Mouse (Mus musculus): ENCODE results near the gene Zmynd8. TPM values are rescaled to one million over a fixed set of nuclear protein-coding genes. Genes with fewer than 3 reads are reported as not detected.

The Zmynd8 gene
- total and polyA plus RNA-seq, 2 experiments from 2014 or later, result 35.3 to 48.1 TPM

DNA sequence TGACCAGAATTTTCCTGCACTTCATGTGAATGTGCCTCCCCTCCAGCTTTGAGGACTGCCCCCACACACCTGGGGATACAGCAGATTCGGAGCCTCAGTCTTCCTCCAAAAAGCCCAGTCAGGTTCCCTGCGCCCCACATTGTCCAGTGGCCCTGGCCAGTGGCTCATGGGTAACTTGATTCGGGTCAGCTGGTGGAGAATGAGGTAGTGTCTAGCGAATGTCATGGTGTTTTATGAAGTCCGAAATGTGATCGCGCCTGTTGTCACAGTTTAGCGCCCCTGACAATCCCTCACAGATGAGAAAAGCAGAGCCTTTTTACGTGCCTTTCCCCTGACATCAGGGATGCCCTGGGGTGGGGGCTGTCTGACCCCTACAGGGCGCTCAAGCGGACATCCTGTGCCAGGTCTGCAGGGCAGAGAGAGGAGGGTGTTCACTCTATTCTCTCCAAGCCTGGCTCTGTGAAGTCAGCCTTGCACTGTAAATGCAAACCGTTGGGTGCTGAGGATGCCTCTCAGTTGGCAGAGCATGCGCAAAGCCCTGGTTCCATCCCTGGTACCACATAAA lies 139.3 kb downstream of the Zmynd8 start:
- ATAC-seq (ENCODE audit: insufficient read depth, low read depth) (no peak), DNase-seq (ENCODE audit: low spot score) (no peak)
- 89% methylated on average over 13 of the region's 13 CpGs for WGBS
- no peak overlapping the region for H3K27ac ChIP-seq (ENCODE audit: low read depth)
- no peaks in the 10 kb centered on the region for H3K27me3 ChIP-seq (ENCODE audit: control insufficient read depth, insufficient read depth, low read length)
- no peak overlapping the region for H3K4me2 ChIP-seq (ENCODE audit: low read depth, low read length)
- H3K36me3 ChIP-seq (replicated peaks; ENCODE audit: control insufficient read depth, insufficient read depth, low read length), result no peaks in the 10 kb centered on the region
- no peaks in the 10 kb centered on the region for H3K9me3 ChIP-seq (replicated peaks; ENCODE audit: control insufficient read depth, low read length)
- no peak overlapping the region for H3K9ac ChIP-seq (replicated peaks; ENCODE audit: low read depth, low read length)
- no peak overlapping the region for H3K4me3 ChIP-seq (ENCODE audit: low read depth, low read length)
- TF ChIP-seq CTCF (IDR thresholded peaks at IDR 0.05; ENCODE audit: low read depth) (no peak), EP300 (IDR thresholded peaks at IDR 0.05; ENCODE audit: low read depth) (no peak)
- no peaks in the 10 kb centered on the region for H3K4me1 ChIP-seq (ENCODE audit: control insufficient read depth, insufficient read depth)

DNA sequence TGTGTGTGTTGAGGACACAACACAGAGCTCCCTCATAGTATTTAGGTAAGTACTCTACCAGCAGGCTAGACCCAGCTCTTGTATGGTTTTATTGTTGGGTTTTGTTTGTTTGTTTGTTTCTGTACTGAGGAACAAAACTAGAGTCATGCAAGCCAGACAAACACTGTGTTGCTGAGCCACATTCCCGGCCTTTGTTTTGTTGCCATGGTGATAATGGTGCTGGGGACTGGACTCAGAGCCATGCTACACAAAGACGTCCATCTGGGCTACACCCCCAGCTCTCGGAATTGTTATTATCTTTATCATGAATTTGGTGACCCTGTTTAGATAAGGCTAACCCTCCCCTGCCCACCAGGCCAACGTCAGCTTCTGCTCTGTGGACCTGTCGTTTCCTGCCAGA lies 140.3 kb downstream of the Zmynd8 start:
- DNase-seq (ENCODE audit: low spot score) (no peak), ATAC-seq (ENCODE audit: insufficient read depth, low read depth) (no peak)
- no peak overlapping the region for H3K4me2 ChIP-seq (ENCODE audit: low read depth, low read length)
- no peak overlapping the region for H3K9ac ChIP-seq (replicated peaks; ENCODE audit: low read depth, low read length)
- no peak overlapping the region for H3K27ac ChIP-seq (ENCODE audit: low read depth)
- H3K9me3 ChIP-seq (replicated peaks; ENCODE audit: control insufficient read depth, low read length), result no peaks in the 10 kb centered on the region
- H3K4me3 ChIP-seq (ENCODE audit: low read depth, low read length), result no peak overlapping the region
- H3K27me3 ChIP-seq (ENCODE audit: control insufficient read depth, insufficient read depth, low read length), result no peaks in the 10 kb centered on the region
- H3K36me3 ChIP-seq (replicated peaks; ENCODE audit: control insufficient read depth, insufficient read depth, low read length), result no peaks in the 10 kb centered on the region
- 11% methylated on average over 5 of the region's 5 CpGs for WGBS
- TF ChIP-seq CTCF (IDR thresholded peaks at IDR 0.05; ENCODE audit: low read depth) (no peak), EP300 (IDR thresholded peaks at IDR 0.05; ENCODE audit: low read depth) (no peak)
- H3K4me1 ChIP-seq (ENCODE audit: control insufficient read depth, insufficient read depth), result no peaks in the 10 kb centered on the region

DNA sequence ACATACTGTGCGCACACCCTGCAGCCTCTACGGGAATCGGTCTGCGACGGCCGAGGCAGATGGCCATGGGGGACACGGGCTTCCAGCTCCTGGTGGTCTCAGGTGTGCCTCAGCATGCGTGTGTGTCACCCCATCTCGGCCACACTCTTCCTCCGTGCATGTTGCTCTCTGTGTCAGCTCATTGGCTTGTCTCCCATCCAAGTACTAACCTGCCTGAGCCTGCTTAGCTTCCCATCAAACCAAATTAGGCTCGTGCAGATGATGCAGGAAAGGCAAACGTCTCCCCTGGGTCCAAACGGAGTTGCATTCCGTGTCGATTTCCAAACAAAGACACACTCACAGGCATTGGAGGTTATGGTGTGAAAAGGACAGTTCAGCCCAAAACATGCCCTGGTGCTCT lies 141.0 kb downstream of the Zmynd8 start:
- Histone ChIP-seq H3K36me3 (replicated peaks; ENCODE audit: control insufficient read depth, insufficient read depth, low read length) (no peaks in the 10 kb centered on the region), H3K27ac (ENCODE audit: low read depth) (no peak overlapping the region), H3K4me2 (ENCODE audit: low read depth, low read length) (no peak overlapping the region), H3K27me3 (ENCODE audit: control insufficient read depth, insufficient read depth, low read length) (no peaks in the 10 kb centered on the region), H3K4me3 (ENCODE audit: low read depth, low read length) (no peak overlapping the region), H3K9me3 (replicated peaks; ENCODE audit: control insufficient read depth, low read length) (no peaks in the 10 kb centered on the region), H3K9ac (replicated peaks; ENCODE audit: low read depth, low read length) (no peak overlapping the region), H3K4me1 (ENCODE audit: control insufficient read depth, insufficient read depth) (no peaks in the 10 kb centered on the region)
- 75% methylated on average over 15 of the region's 15 CpGs for WGBS
- ATAC-seq (ENCODE audit: insufficient read depth, low read depth), result no peak
- TF ChIP-seq CTCF (IDR thresholded peaks at IDR 0.05; ENCODE audit: low read depth) (no peak), EP300 (IDR thresholded peaks at IDR 0.05; ENCODE audit: low read depth) (no peak)
- DNase-seq (ENCODE audit: low spot score), result no peak

DNA sequence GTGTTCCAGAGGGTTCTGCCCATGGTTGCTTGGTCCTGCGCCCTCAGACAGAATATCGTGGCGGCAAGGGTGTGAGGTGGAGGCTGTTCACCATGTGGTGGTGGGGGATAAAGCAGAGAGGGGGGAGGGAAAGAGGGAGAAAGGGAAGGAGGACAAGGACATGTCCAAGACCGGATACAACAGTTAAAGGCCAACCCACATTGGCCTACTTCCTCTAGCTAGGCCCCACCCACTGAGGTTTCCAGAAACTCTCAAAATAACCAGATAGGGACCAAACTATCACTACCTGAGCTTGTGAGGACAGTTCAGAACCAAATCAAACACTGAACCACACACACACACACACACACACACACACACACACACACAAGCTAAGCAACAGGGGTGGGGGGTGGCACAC lies 146.1 kb downstream of the Zmynd8 start:
- 78% methylated on average over 4 of the region's 4 CpGs for WGBS
- no peak overlapping the region for H3K9ac ChIP-seq (replicated peaks; ENCODE audit: low read depth, low read length)
- peaks cover 11% of the 10 kb centered on the region for H3K27me3 ChIP-seq (ENCODE audit: control insufficient read depth, insufficient read depth, low read length)
- H3K9me3 ChIP-seq (replicated peaks; ENCODE audit: control insufficient read depth, low read length), result no peaks in the 10 kb centered on the region
- no peak overlapping the region for H3K4me3 ChIP-seq (ENCODE audit: low read depth, low read length)
- H3K36me3 ChIP-seq (replicated peaks; ENCODE audit: control insufficient read depth, insufficient read depth, low read length), result no peaks in the 10 kb centered on the region
- H3K27ac ChIP-seq (ENCODE audit: low read depth), result no peak overlapping the region
- H3K4me1 ChIP-seq (ENCODE audit: control insufficient read depth, insufficient read depth), result no peaks in the 10 kb centered on the region
- DNase-seq (ENCODE audit: low spot score) (no peak), ATAC-seq (ENCODE audit: insufficient read depth, low read depth) (no peak)
- no peak for TF ChIP-seq EP300 (IDR thresholded peaks at IDR 0.05; ENCODE audit: low read depth)
- no peak overlapping the region for H3K4me2 ChIP-seq (ENCODE audit: low read depth, low read length)

DNA sequence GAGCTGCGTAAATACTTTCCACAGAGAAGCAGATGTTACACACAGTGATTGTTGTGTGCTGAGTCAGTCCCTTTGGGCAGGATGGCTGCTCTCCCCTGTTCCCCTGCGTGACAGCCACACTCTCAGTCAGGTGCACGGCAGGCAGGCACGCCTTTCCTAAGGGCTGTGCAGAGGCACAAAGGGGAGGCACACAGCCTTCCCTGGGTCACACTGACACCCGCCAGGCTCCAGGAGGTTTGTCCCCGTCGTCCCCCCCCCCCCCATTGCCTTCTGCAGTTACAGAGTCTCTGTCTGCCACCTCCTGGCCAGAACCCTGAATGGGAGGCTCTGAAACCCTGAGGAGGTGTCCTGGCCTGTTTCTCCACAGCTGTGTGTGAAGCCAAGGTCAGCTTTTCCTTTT lies 147.7 kb downstream of the Zmynd8 start:
- H3K4me1 ChIP-seq (ENCODE audit: control insufficient read depth, insufficient read depth), result no peaks in the 10 kb centered on the region
- no peaks in the 10 kb centered on the region for H3K9me3 ChIP-seq (replicated peaks; ENCODE audit: control insufficient read depth, low read length)
- peaks cover 11% of the 10 kb centered on the region for H3K27me3 ChIP-seq (ENCODE audit: control insufficient read depth, insufficient read depth, low read length)
- no peaks in the 10 kb centered on the region for H3K36me3 ChIP-seq (replicated peaks; ENCODE audit: control insufficient read depth, insufficient read depth, low read length)
- DNase-seq (ENCODE audit: low spot score) (no peak), ATAC-seq (ENCODE audit: insufficient read depth, low read depth) (peak; percentile 64; the same call in 1 of the 2 replicates)
- no peak overlapping the region for H3K9ac ChIP-seq (replicated peaks; ENCODE audit: low read depth, low read length)
- TF ChIP-seq EP300 (IDR thresholded peaks at IDR 0.05; ENCODE audit: low read depth) (no peak), CTCF (IDR thresholded peaks at IDR 0.05; ENCODE audit: low read depth) (peak; percentile 51)
- H3K4me3 ChIP-seq (ENCODE audit: low read depth, low read length), result no peak overlapping the region
- no peak overlapping the region for H3K4me2 ChIP-seq (ENCODE audit: low read depth, low read length)
- no peak overlapping the region for H3K27ac ChIP-seq (ENCODE audit: low read depth)
- WGBS, result 28% methylated on average over 7 of the region's 7 CpGs

DNA sequence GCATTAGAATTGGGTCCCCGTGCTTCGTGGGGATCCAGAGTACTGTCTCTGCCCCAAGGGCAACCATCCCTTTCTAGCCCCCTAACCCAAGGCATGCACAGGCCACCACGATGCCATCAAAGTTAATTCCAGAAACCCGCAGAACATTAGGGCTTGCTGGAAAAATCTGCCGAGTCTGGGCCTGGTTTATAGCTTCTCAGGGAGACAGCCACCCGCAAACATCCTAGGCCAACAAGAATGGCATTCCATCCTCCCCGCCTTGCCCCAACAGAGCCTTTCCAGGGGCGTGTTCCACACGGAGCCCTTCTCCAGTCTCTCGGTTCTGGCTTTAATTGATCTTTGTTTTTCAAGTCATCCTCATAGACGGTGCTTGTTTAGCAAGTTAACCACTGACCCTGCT lies 150.4 kb downstream of the Zmynd8 start:
- ATAC-seq (ENCODE audit: insufficient read depth, low read depth), result no peak
- Histone ChIP-seq H3K27me3 (ENCODE audit: control insufficient read depth, insufficient read depth, low read length) (peaks cover 11% of the 10 kb centered on the region), H3K9me3 (replicated peaks; ENCODE audit: control insufficient read depth, low read length) (no peaks in the 10 kb centered on the region), H3K27ac (ENCODE audit: low read depth) (no peak overlapping the region), H3K4me1 (ENCODE audit: control insufficient read depth, insufficient read depth) (no peaks in the 10 kb centered on the region), H3K36me3 (replicated peaks; ENCODE audit: control insufficient read depth, insufficient read depth, low read length) (no peaks in the 10 kb centered on the region), H3K9ac (replicated peaks; ENCODE audit: low read depth, low read length) (no peak overlapping the region), H3K4me2 (ENCODE audit: low read depth, low read length) (no peak overlapping the region), H3K4me3 (ENCODE audit: low read depth, low read length) (no peak overlapping the region)
- no peak for DNase-seq (ENCODE audit: low spot score)
- TF ChIP-seq EP300 (IDR thresholded peaks at IDR 0.05; ENCODE audit: low read depth) (no peak), CTCF (IDR thresholded peaks at IDR 0.05; ENCODE audit: low read depth) (no peak)
- WGBS, result 21% methylated on average over 11 of the region's 11 CpGs

Measured in heart, postnatal 0 days (tissue).